ENCODE assay signal across 12 mouse cellular contexts in genomic region chr13:54760164-54760795, GRCm38 (mm10). TPM values are rescaled to one million over a fixed set of nuclear protein-coding genes. Genes with fewer than 3 reads are reported as not detected.
DNase-seq lines count a peak whose midpoint lies in the region; ATAC-seq lines count a peak whose summit lies in the region.
"Had no signal": no experiment of that assay in that cellular context is flagged by ENCODE, and none has a peak within 500 bp of the region (broad histone marks: within the 10 kb centered on the region; RNA-seq: fewer than 3 reads in every experiment).

No protein-coding gene starts in this region.

- H3K36me3 ChIP-seq in hindbrain, embryonic 10.5 days = no peaks in the 10 kb centered on the region
- no peaks in the 10 kb centered on the region for H3K36me3 ChIP-seq in hindbrain, embryonic 16.5 days (ENCODE audit: control insufficient read depth, insufficient read depth, low read length)
- no peaks in the 10 kb centered on the region for H3K36me3 ChIP-seq in embryonic facial prominence, embryonic 11.5 days (replicated peaks; ENCODE audit: control insufficient read depth, insufficient read depth, low read depth, low read length)

- H3K4me2 ChIP-seq in hindbrain, embryonic 16.5 days (ENCODE audit: low read length) = no peak overlapping the region
- no peak overlapping the region for H3K4me2 ChIP-seq in embryonic facial prominence, embryonic 11.5 days (ENCODE audit: low read depth, low read length)
- H3K4me2 ChIP-seq: liver, embryonic 11.5 days had no signal

- H3K4me1 ChIP-seq in hindbrain, embryonic 10.5 days (replicated peaks) = peaks cover 58% of the 10 kb centered on the region
- peaks cover 45% of the 10 kb centered on the region for H3K4me1 ChIP-seq in hindbrain, embryonic 16.5 days (ENCODE audit: control insufficient read depth, insufficient read depth, low read depth, low read length)
- H3K4me1 ChIP-seq in embryonic facial prominence, embryonic 11.5 days (ENCODE audit: control insufficient read depth, insufficient read depth, low read length) = 0 out of 2 replicates have a peak, but pooled peaks cover 2% of the 10 kb centered on the region

- no peak overlapping the region for H3K9ac ChIP-seq in hindbrain, embryonic 16.5 days (ENCODE audit: low read depth, low read length)
- no peak overlapping the region for H3K9ac ChIP-seq in embryonic facial prominence, embryonic 11.5 days (replicated peaks; ENCODE audit: low read length)

- ATAC-seq in hindbrain, embryonic 16.5 days = no peak
- ATAC-seq in embryonic facial prominence, embryonic 11.5 days (replicated peaks; ENCODE audit: insufficient number of reproducible peaks, low FRiP score, low TSS enrichment, low read depth) = no peak

- peak; percentile 44 for DNase-seq in hindbrain, embryonic 10.5 days (ENCODE audit: low spot score)
- peak; percentile 37 for DNase-seq in embryonic facial prominence, embryonic 11.5 days (ENCODE audit: low spot score)
- peak; percentile 65 to 70 for DNase-seq in layer of hippocampus, postnatal 25 days (ENCODE audit: extremely low spot score in 1 of 2, low spot score in 1 of 2)
- peak; percentile 90 to 92 for DNase-seq in right cerebral cortex, adult 2 months (ENCODE audit: low spot score in 2 of 2)
- no peak for DNase-seq in heart, adult 11 months
- DNase-seq in spleen, postnatal 4 days (ENCODE audit: low spot score in 2 of 2) = no peak
- no peak for DNase-seq in adrenal gland, postnatal 36 days

- no peak overlapping the region for H3K4me3 ChIP-seq in hindbrain, embryonic 10.5 days
- no peak overlapping the region for H3K4me3 ChIP-seq in hindbrain, embryonic 16.5 days (ENCODE audit: low read length)
- no peak overlapping the region for H3K4me3 ChIP-seq in embryonic facial prominence, embryonic 11.5 days (ENCODE audit: low read depth, low read length)

- no peaks in the 10 kb centered on the region for H3K9me3 ChIP-seq in hindbrain, embryonic 10.5 days
- no peaks in the 10 kb centered on the region for H3K9me3 ChIP-seq in hindbrain, embryonic 16.5 days (ENCODE audit: control insufficient read depth, low read length)
- no peaks in the 10 kb centered on the region for H3K9me3 ChIP-seq in embryonic facial prominence, embryonic 11.5 days (replicated peaks; ENCODE audit: control insufficient read depth, low read length)

- peak overlapping the region; percentile 84; the same call in 1 of the 2 replicates for H3K27ac ChIP-seq in hindbrain, embryonic 10.5 days
- H3K27ac ChIP-seq in hindbrain, embryonic 16.5 days (ENCODE audit: low read depth, low read length) = no peak overlapping the region
- no peak overlapping the region for H3K27ac ChIP-seq in embryonic facial prominence, embryonic 11.5 days (replicated peaks; ENCODE audit: low read depth, low read length)

- WGBS in hindbrain, embryonic 10.5 days = 62% methylated on average over 8 of the region's 8 CpGs
- 54% methylated on average over 8 of the region's 8 CpGs for WGBS in hindbrain, embryonic 16.5 days
- 43% methylated on average over 8 of the region's 8 CpGs for WGBS in embryonic facial prominence, embryonic 11.5 days

- H3K27me3 ChIP-seq in hindbrain, embryonic 10.5 days (ENCODE audit: insufficient read depth, poor library complexity, severe bottlenecking) = peaks cover 87% of the 10 kb centered on the region
- H3K27me3 ChIP-seq in hindbrain, embryonic 16.5 days (replicated peaks; ENCODE audit: control insufficient read depth, insufficient read depth, low read length) = peaks cover 5% of the 10 kb centered on the region
- H3K27me3 ChIP-seq in embryonic facial prominence, embryonic 11.5 days (ENCODE audit: control insufficient read depth, insufficient read depth, low read length) = peaks cover 24% of the 10 kb centered on the region

RNA-seq across cellular contexts. Expression of gene Sncb, which starts 6.1 kb away (rescaled TPM):
- 2.3 and 2.4 TPM in 2 replicates for polyA plus RNA-seq in hindbrain, embryonic 10.5 days (2016; fragmentation: Nextera tagmentation; extraction: Ambion mirVana)
- 130 and 157 TPM in 2 replicates for polyA plus RNA-seq in hindbrain, embryonic 16.5 days (2015; fragmentation: Nextera tagmentation; extraction: Ambion mirVana)
- 0.36 and 0.46 TPM in 2 replicates for polyA plus RNA-seq in embryonic facial prominence, embryonic 11.5 days (2014; fragmentation: Nextera tagmentation; extraction: Ambion mirVana)
- total RNA-seq in layer of hippocampus, postnatal 25 days (2021) = 100 to 1,000 TPM; 652 to 677 TPM
- total RNA-seq in adrenal gland, postnatal 36 days (2021) = 1 to 10 TPM; 1.1 to 1.9 TPM
- total RNA-seq: CH12.LX had no signal
- polyA plus RNA-seq: heart, embryonic 14.5 days; liver, embryonic 11.5 days had no signal

RNA-seq across cellular contexts. Expression of gene Gprin1, which starts 10.6 kb away (rescaled TPM):
- 1.2 and 2.5 TPM in 2 replicates for polyA plus RNA-seq in hindbrain, embryonic 10.5 days (2016; fragmentation: Nextera tagmentation; extraction: Ambion mirVana)
- 4.5 and 5.7 TPM in 2 replicates for polyA plus RNA-seq in hindbrain, embryonic 16.5 days (2015; fragmentation: Nextera tagmentation; extraction: Ambion mirVana)
- polyA plus RNA-seq in embryonic facial prominence, embryonic 11.5 days (2014; fragmentation: Nextera tagmentation; extraction: Ambion mirVana) = 3.0 and 3.4 TPM in 2 replicates
- total RNA-seq in layer of hippocampus, postnatal 25 days (2021) = 100 to 1,000 TPM; 149 to 152 TPM
- 1 to 10 TPM; 2.9 to 3.1 TPM for total RNA-seq in adrenal gland, postnatal 36 days (2021)
- total RNA-seq: CH12.LX had no signal

RNA-seq across cellular contexts. Expression of gene Eif4e1b, which starts 23.5 kb away (rescaled TPM):
- not detected in 2 replicates for polyA plus RNA-seq in hindbrain, embryonic 10.5 days (2016; fragmentation: Nextera tagmentation; extraction: Ambion mirVana)
- polyA plus RNA-seq in hindbrain, embryonic 16.5 days (2015; fragmentation: Nextera tagmentation; extraction: Ambion mirVana) = not detected in 2 replicates
- not detected in 2 replicates for polyA plus RNA-seq in embryonic facial prominence, embryonic 11.5 days (2014; fragmentation: Nextera tagmentation; extraction: Ambion mirVana)
- total RNA-seq in layer of hippocampus, postnatal 25 days (2021) = not detected
- total RNA-seq in adrenal gland, postnatal 36 days (2021) = not detected
- total RNA-seq: CH12.LX had no signal
- polyA plus RNA-seq: heart, embryonic 14.5 days; liver, embryonic 11.5 days; neural tube, embryonic 14.5 days had no signal

RNA-seq across cellular contexts. Expression of gene Tspan17, which starts 28.9 kb away (rescaled TPM):
- polyA plus RNA-seq in hindbrain, embryonic 10.5 days (2016; fragmentation: Nextera tagmentation; extraction: Ambion mirVana) = 12.3 and 26.5 TPM in 2 replicates
- 105 and 131 TPM in 2 replicates for polyA plus RNA-seq in hindbrain, embryonic 16.5 days (2015; fragmentation: Nextera tagmentation; extraction: Ambion mirVana)
- polyA plus RNA-seq in embryonic facial prominence, embryonic 11.5 days (2014; fragmentation: Nextera tagmentation; extraction: Ambion mirVana) = 6.7 and 8.5 TPM in 2 replicates
- 100 to 1,000 TPM in 1 of 2 experiments, 10 to 100 TPM in 1; 97.2 to 104 TPM for total RNA-seq in layer of hippocampus, postnatal 25 days (2021)
- 10 to 100 TPM; 24.0 to 33.4 TPM for total RNA-seq in adrenal gland, postnatal 36 days (2021)

RNA-seq across cellular contexts. Expression of gene Cdhr2, which starts 59.0 kb away (rescaled TPM):
- 0.07 and 0.15 TPM in 2 replicates for polyA plus RNA-seq in hindbrain, embryonic 10.5 days (2016; fragmentation: Nextera tagmentation; extraction: Ambion mirVana)
- 0.16 and 0.21 TPM in 2 replicates for polyA plus RNA-seq in hindbrain, embryonic 16.5 days (2015; fragmentation: Nextera tagmentation; extraction: Ambion mirVana)
- not detected in 2 replicates for polyA plus RNA-seq in embryonic facial prominence, embryonic 11.5 days (2014; fragmentation: Nextera tagmentation; extraction: Ambion mirVana)
- total RNA-seq in layer of hippocampus, postnatal 25 days (2021) = under 1 TPM; 0.25 to 0.31 TPM
- not detected for total RNA-seq in adrenal gland, postnatal 36 days (2021)
- total RNA-seq: CH12.LX had no signal
- polyA plus RNA-seq: heart, embryonic 14.5 days had no signal

Comparison
In these comparisons a context has a peak if more than half of its experiments do, and no peak if none do; other contexts are left out.
1. RNA of gene Sncb, which starts 6.1 kb away (polyA plus RNA-seq): 130 to 157 TPM in hindbrain, embryonic 16.5 days; 2.3 to 2.4 TPM in hindbrain, embryonic 10.5 days and 0.36 to 0.46 TPM in embryonic facial prominence, embryonic 11.5 days; every median in the first group is over 10 times any median in the second.
2. DNase-seq: peak in hindbrain, embryonic 10.5 days (single experiment), embryonic facial prominence, embryonic 11.5 days (single experiment), layer of hippocampus, postnatal 25 days (2 of 2) and right cerebral cortex, adult 2 months (2 of 2); none in heart, adult 11 months (single experiment), spleen, postnatal 4 days (0 of 2) and adrenal gland, postnatal 36 days (0 of 2).